22 mouse cellular contexts compared by ENCODE assay signal in the genomic region with DNA sequence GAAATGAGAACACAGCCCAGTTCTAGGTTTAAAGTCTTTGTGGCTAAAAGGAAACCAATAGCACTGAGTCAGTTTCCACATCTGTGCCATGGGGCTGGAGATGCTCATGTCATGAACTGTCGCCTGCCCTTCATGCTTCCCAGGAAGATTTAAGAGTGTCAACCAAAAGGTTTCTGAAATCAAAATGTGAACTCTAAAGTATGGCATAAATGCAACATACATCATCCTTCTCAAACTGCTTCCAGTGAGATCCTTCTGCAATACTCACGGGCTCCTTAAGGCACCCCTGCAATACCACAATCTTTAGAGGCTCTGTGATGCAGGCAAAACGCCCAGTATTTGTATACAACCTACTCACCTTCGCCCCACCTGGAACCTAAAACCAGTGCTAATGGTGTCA.
DNase-seq lines count a peak whose midpoint lies in the region; ATAC-seq lines count a peak whose summit lies in the region.
"Had no signal": no experiment of that assay in that cellular context is flagged by ENCODE, and none has a peak within 500 bp of the region (broad histone marks: within the 10 kb centered on the region; RNA-seq: fewer than 3 reads in every experiment).

No protein-coding gene starts in this region.

- H3K4me2 ChIP-seq in heart, embryonic 12.5 days, result no peak overlapping the region
- H3K4me2 ChIP-seq in midbrain, embryonic 14.5 days (ENCODE audit: low read length), result no peak overlapping the region
- H3K4me2 ChIP-seq: embryonic facial prominence, embryonic 12.5 days; forebrain, embryonic 13.5 days; forebrain, embryonic 15.5 days had no signal

- no peak overlapping the region for H3K4me3 ChIP-seq in heart, embryonic 12.5 days
- H3K4me3 ChIP-seq in midbrain, embryonic 14.5 days (replicated peaks; ENCODE audit: low read depth, low read length), result no peak overlapping the region
- H3K4me3 ChIP-seq: embryonic facial prominence, embryonic 12.5 days; forebrain, embryonic 13.5 days; forebrain, embryonic 15.5 days had no signal

- 79% methylated on average over 4 of the region's 4 CpGs for WGBS in heart, embryonic 12.5 days
- WGBS in midbrain, embryonic 14.5 days, result 87% methylated on average over 4 of the region's 4 CpGs

- no peaks in the 10 kb centered on the region for H3K36me3 ChIP-seq in heart, embryonic 12.5 days
- no peaks in the 10 kb centered on the region for H3K36me3 ChIP-seq in midbrain, embryonic 14.5 days (ENCODE audit: control insufficient read depth, insufficient read depth, low read length)
- H3K36me3 ChIP-seq: embryonic facial prominence, embryonic 12.5 days; forebrain, embryonic 15.5 days had no signal

- H3K9ac ChIP-seq in heart, embryonic 12.5 days, result no peak overlapping the region
- no peak overlapping the region for H3K9ac ChIP-seq in midbrain, embryonic 14.5 days (replicated peaks; ENCODE audit: low read length)
- H3K9ac ChIP-seq: embryonic facial prominence, embryonic 12.5 days; forebrain, embryonic 13.5 days; forebrain, embryonic 15.5 days; forebrain, postnatal 0 days had no signal

- H3K27ac ChIP-seq in heart, embryonic 12.5 days (ENCODE audit: poor library complexity, severe bottlenecking), result no peak overlapping the region
- no peak overlapping the region for H3K27ac ChIP-seq in midbrain, embryonic 14.5 days (replicated peaks; ENCODE audit: low read depth, low read length)
- H3K27ac ChIP-seq: embryonic facial prominence, embryonic 12.5 days; forebrain, embryonic 13.5 days; forebrain, embryonic 15.5 days had no signal

- H3K27me3 ChIP-seq in heart, embryonic 12.5 days (replicated peaks), result no peaks in the 10 kb centered on the region
- H3K27me3 ChIP-seq in midbrain, embryonic 14.5 days (ENCODE audit: control insufficient read depth, insufficient read depth, low read length), result no peaks in the 10 kb centered on the region
- H3K27me3 ChIP-seq: embryonic facial prominence, embryonic 12.5 days; forebrain, embryonic 13.5 days; forebrain, embryonic 15.5 days; Patski had no signal

- no peaks in the 10 kb centered on the region for H3K4me1 ChIP-seq in heart, embryonic 12.5 days (replicated peaks)
- no peaks in the 10 kb centered on the region for H3K4me1 ChIP-seq in midbrain, embryonic 14.5 days (ENCODE audit: control insufficient read depth, insufficient read depth, low read length)
- H3K4me1 ChIP-seq: forebrain, embryonic 13.5 days; forebrain, embryonic 15.5 days had no signal

- H3K9me3 ChIP-seq in heart, embryonic 12.5 days (replicated peaks), result no peaks in the 10 kb centered on the region
- H3K9me3 ChIP-seq in midbrain, embryonic 14.5 days (ENCODE audit: control insufficient read depth, low read length), result no peaks in the 10 kb centered on the region
- H3K9me3 ChIP-seq: embryonic facial prominence, embryonic 12.5 days; forebrain, embryonic 13.5 days; forebrain, embryonic 15.5 days had no signal

- ATAC-seq in heart, embryonic 12.5 days (ENCODE audit: insufficient number of reproducible peaks, low FRiP score), result no peak
- no peak for ATAC-seq in midbrain, embryonic 14.5 days (ENCODE audit: low FRiP score, low TSS enrichment)
- ATAC-seq: activated CD4-positive, CD25-positive, alpha-beta regulatory T cell, adult 4 months; forebrain, embryonic 13.5 days; forebrain, embryonic 15.5 days; forebrain, postnatal 0 days; Patski had no signal

- peak; percentile 6 for DNase-seq in adrenal gland, postnatal 10 days
- no peak for DNase-seq in adrenal gland, adult (ENCODE audit: inconsistent age in 2 of 2, low spot score in 1 of 2)
- DNase-seq in heart, adult 11 months, result peak; percentile 86
- DNase-seq in 3T3-L1 (ENCODE audit: low read depth, low spot score) (peak; percentile 52), adipocyte (ENCODE audit: low spot score) (peak; percentile 21)
- DNase-seq in midbrain, embryonic 14.5 days, result no peak
- no peak for DNase-seq in lung, postnatal 10 days
- DNase-seq: adrenal gland, adult 8-10 months; adrenal gland, postnatal 25 days; cerebellum, adult 11 months; cerebellum, adult 18-20 months; cerebellum, adult 8-10 months; cerebellum, adult 9-11 months; cerebellum, postnatal 36 days; embryo, embryonic 11 days; forebrain, postnatal 0 days had no signal

Comparison
In these comparisons a context has a peak if more than half of its experiments do, and no peak if none do; other contexts are left out.
1. DNase-seq: peak in adrenal gland, postnatal 10 days (single experiment), heart, adult 11 months (single experiment), 3T3-L1 (single experiment) and adipocyte (single experiment); none in adrenal gland, adult (0 of 2), midbrain, embryonic 14.5 days (single experiment) and lung, postnatal 10 days (single experiment).